Mouse (Mus musculus) small intestine, adult 2 months (tissue): ENCODE measurements around the gene Vps35l.

Source experiments
- CTCF ChIP-seq: fragments of 200-500 bp; IDR thresholded peaks from 2 replicates; pipeline ENCODE4 v1.5.1; 2012; ENCODE audit warnings: low read depth, mild to moderate bottlenecking, control low read depth, inconsistent platforms, low read length, moderate library complexity, mixed read lengths; ENCODE audit not compliant: insufficient replicate concordance, insufficient read length; ENCODE audit errors: extremely low read depth
- POLR2A ChIP-seq: fragments of 200-500 bp; IDR thresholded peaks from 2 replicates; pipeline ENCODE4 v1.6.1; 2012; ENCODE audit warnings: low read depth, mild to moderate bottlenecking, control low read depth, inconsistent platforms, low read length, moderate library complexity

- TF ChIP-seq CTCF (no peak), POLR2A (no peak)
Observed at GRCm38 (mm10) chr7:118723927-118724326, 16.1 kb upstream of the Vps35l start.
